Mouse (Mus musculus) central nervous system, embryonic 18 days (tissue): Measurements from ENCODE around the gene Hibadh. TPM values are rescaled to one million over a fixed set of nuclear protein-coding genes. Genes with fewer than 3 reads are reported as not detected.

Source experiments
- polyA plus RNA-seq: library from polyadenylated mRNA; depleted of rRNA; stranded (reverse); fragments of >200 nt; gene quantifications from 2 replicates; pipeline ENCODE4 v1.2.3, GENCODE M21; 2012; rRNA removed

Hibadh gene
- 34.3 and 40.1 TPM in 2 replicates for polyA plus RNA-seq

DNA sequence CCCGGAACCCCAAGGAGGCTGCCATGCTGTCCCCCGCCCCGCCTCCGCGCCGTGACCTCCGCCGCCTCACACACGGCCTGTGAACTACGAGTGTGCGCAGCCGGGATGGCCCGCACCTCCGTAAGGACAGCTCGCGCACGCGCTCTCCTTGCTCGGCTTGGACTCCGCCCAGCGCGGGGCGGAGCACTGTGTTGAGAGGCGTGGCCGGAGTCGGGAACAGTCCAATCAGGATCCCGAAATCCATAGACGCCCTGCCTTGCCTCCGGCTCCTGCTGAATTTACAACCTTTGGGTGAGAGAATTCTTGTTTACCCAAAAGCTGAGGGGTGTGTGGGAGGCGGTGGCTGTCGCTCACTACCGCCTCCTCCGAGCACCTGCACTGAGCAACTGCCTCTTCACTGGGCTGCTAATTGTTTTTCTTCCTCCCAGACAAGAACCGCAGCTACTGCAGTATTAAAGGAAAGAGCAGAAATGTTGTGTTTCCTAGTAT lies at the start of gene Hibadh:
Gene Hibadh (minus strand): TSS at position 166 of the 489 bp plus-strand sequence.

Other genes with a start within 250 kb of the Hibadh start
- 64.6 and 67.5 TPM in 2 replicates for gene Tax1bp1, start 73.3 kb upstream of the Hibadh start, polyA plus RNA-seq